Mouse (Mus musculus) lung, postnatal 14 days (tissue): ENCODE measurements around the gene Arcn1.

Source experiments
- DNase-seq: peaks from one replicate; pipeline ENCODE4 v3.0.0; 2021

Arcn1 gene

GRCm38 (mm10) chr9:44718937-44719631 is 48.6 kb downstream of the Arcn1 start:
- no peak for DNase-seq

GRCm38 (mm10) chr9:44717822-44718242 is 49.8 kb downstream of the Arcn1 start:
- no peak for DNase-seq

- no peak for DNase-seq
These were observed 50.4 kb downstream of the Arcn1 start for GRCm38 (mm10) chr9:44716997-44717821.

GRCm38 (mm10) chr9:44715705-44716362 is 51.8 kb downstream of the Arcn1 start:
- no peak for DNase-seq

GRCm38 (mm10) chr9:44715109-44715508 is 52.5 kb downstream of the Arcn1 start:
- DNase-seq = no peak

DNA sequence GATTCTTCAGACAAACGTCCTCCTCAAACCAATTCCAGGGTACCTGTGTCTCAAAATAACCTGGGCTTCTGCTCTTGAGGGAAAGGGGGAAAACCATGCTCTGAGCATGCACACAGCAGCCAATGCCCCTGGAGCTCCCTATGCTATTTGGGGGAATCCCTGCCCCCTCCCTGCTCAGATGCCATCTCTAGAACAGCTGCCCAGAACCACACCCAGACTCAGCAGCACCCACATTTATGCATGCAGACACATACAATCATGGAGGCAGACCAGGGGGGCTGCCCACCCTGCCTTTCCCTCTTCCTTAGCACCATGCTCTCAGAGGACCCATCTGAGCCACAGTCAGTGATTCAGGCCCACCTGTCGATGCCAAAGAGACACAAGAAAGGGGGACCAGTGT is 54.1 kb downstream of the Arcn1 start:
- no peak for DNase-seq

- DNase-seq = no peak
These were observed 54.6 kb downstream of the Arcn1 start for GRCm38 (mm10) chr9:44713080-44713479.

DNA sequence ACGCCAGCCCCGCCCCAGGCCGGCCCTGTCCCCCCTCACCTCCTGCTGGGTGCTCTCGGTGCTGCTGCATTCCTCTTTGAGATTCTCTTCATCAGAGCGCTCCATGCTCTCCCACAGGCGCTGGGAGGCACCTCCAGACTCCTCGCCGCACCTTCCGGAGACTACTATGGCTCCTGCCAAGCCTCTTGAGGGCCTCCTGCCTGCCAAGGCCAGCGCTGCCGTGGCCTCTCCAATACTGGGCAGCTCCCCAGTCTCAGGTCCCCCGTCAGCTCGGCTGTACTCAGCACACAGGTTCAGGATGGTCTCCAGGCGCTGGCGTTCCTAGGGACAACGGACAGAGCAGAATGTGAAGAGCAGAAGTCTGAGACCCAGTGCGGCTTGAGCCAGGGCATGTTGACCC is 56.0 kb downstream of the Arcn1 start:
- DNase-seq = peak; percentile 38

- DNase-seq = no peak
These were observed 57.4 kb downstream of the Arcn1 start for GRCm38 (mm10) chr9:44710213-44710612.

GRCm38 (mm10) chr9:44709600-44709999 is 58.0 kb downstream of the Arcn1 start:
- peak; percentile 58 for DNase-seq

- no peak for DNase-seq
These were observed 58.7 kb downstream of the Arcn1 start for GRCm38 (mm10) chr9:44708925-44709324.

DNA sequence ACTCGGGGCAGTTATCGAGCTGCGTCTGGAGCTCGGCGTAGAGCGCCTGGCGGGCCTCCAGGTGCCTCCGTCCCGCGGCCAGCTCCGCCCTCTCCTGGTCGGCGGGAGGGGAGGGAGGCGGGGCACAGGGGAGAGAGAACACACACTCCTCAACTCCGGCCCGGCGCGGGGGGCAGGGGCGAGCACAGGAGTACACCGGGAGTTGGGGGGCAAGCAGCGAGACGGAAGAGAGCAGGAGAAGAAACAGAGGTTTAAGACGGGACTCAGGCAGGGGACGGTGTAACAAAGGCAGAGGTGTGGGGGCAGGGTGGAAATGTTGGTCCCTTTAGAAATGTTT is 59.2 kb downstream of the Arcn1 start:
- peak; percentile 84 for DNase-seq

- no peak for DNase-seq
These were observed 59.8 kb downstream of the Arcn1 start for GRCm38 (mm10) chr9:44707749-44708428.

- no peak for DNase-seq
These were observed 67.9 kb downstream of the Arcn1 start for GRCm38 (mm10) chr9:44699730-44700129.

DNA sequence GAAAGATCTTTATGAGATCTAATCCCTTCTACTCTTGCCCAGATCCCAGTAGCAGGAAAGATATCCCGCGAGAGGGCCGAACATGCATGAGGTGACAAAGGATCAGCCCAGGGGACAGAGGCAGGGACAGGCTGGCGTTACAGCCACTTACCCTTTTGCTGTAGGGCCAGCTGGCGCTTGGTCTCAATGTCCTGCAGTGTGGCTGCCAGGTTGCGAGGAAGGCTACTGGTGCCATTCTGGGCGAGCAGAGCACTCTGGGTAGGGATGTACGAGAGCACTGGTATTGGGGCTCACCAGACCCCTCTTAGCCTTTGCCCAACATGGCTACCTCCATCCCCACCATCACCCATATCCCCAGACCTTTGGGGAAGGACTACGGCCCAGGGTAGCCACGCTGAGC is 68.4 kb downstream of the Arcn1 start:
- DNase-seq = no peak

GRCm38 (mm10) chr9:44697866-44698265 is 69.8 kb downstream of the Arcn1 start:
- no peak for DNase-seq

- no peak for DNase-seq
These were observed 74.6 kb downstream of the Arcn1 start for GRCm38 (mm10) chr9:44693071-44693470.

- peak; percentile 74 for DNase-seq
These were observed 75.7 kb downstream of the Arcn1 start for GRCm38 (mm10) chr9:44691671-44692520.
